Mouse (Mus musculus) NIH3T3 (cell line): ENCODE data around the gene Ergic1.

Experiments
- DNase-seq: peaks from one replicate; pipeline ENCODE4 v3.0.0-alpha.2; 2012; ENCODE audit warnings: low read depth

Ergic1 gene

GRCm38 (mm10) chr17:26702621-26703020 is 141.3 kb downstream of the Ergic1 start:
- no peak for DNase-seq

GRCm38 (mm10) chr17:26703671-26704070 is 142.4 kb downstream of the Ergic1 start:
- DNase-seq = no peak

- DNase-seq = no peak
Observed at GRCm38 (mm10) chr17:26705463-26706359, 144.4 kb downstream of the Ergic1 start.
